Mouse (Mus musculus): ENCODE results near the gene Serpinb5. TPM values are rescaled to one million over a fixed set of nuclear protein-coding genes. Genes with fewer than 3 reads are reported as not detected.
"Not testable (repeated sequence)": the region's sequence is repeated elsewhere in the genome, so short reads cannot be mapped to it uniquely, and the experiment has no call there.

Gene Serpinb5
- polyA plus RNA-seq, 1 experiment from 2014 or later: 41.3 TPM

DNA sequence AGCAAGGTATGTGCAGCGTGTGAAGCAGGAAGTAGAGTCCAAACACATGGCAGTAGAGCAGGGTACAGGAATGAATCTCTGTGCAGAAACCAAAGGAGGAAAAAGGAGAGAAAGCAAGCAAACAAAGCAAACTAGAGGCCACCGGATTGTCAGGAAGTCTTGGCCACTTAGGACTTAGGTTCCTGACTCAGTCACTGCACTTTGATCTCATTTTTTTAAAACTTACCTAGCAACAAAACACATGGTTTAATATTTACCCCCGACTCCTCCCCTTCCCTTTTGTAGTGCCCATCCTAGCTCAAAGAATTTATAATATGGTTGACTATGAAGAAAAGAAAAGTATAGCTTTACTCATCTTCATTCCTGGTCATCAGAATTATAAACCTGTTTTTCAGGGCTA, 15.2 kb downstream of the Serpinb5 start:
- Histone ChIP-seq H3K4me3 (replicated peaks) (no peak overlapping the region), H3K9me3 (no peaks in the 10 kb centered on the region), H3K9ac (no peak overlapping the region), H3K4me2 (no peak overlapping the region), H3K36me3 (no peaks in the 10 kb centered on the region), H3K27me3 (replicated peaks) (no peaks in the 10 kb centered on the region), H3K27ac (no peak overlapping the region), H3K4me1 (no peaks in the 10 kb centered on the region)
- 70% methylated on average over 3 of the region's 3 CpGs for WGBS
- no peak for ATAC-seq (ENCODE audit: insufficient read depth, low FRiP score, low read depth)

DNA sequence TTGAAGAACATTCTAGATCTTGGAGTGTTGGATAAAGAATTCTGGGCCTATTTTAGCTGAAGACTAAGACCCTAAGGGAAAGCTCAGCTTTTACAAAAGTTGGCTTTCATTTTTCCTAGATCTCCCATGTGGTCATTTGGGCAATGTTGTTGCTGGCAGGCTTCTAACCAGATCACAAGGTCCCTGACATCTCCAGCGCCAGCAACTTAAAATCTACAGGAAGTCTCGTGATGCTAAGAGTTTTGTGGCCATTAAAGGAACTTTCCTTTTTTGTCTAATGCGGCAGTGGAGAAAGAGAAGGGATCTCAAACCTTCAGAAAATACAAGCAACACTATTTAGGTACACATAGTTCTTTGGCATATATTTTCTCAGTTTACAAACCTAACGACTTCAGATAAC, 21.8 kb downstream of the Serpinb5 start:
- WGBS: 68% methylated on average over 4 of the region's 4 CpGs
- H3K4me3 ChIP-seq (replicated peaks): no peak overlapping the region
- ATAC-seq (ENCODE audit: insufficient read depth, low FRiP score, low read depth): no peak
- no peak overlapping the region for H3K4me2 ChIP-seq
- H3K27me3 ChIP-seq (replicated peaks): no peaks in the 10 kb centered on the region
- no peaks in the 10 kb centered on the region for H3K9me3 ChIP-seq
- no peaks in the 10 kb centered on the region for H3K36me3 ChIP-seq
- H3K27ac ChIP-seq: no peak overlapping the region
- H3K4me1 ChIP-seq: no peaks in the 10 kb centered on the region
- H3K9ac ChIP-seq: no peak overlapping the region

DNA sequence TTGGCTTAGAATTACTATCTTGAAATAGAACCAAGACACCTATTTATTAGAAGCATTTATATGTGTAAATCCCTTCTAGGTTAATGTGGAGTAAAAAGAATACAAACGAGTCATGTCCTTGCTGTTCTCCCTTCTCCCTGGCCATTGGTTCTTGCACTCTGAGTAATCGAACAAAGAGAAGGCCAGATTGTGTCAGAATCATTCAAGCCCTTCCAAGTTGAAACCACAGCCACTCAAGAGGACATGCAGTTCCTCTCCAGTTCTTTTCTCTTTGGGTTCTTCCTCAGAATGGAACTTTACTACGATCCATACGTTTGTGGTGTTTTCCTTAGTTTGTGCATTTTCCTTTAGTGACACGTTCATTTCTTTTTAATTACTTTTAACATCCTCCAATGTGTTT, 22.4 kb downstream of the Serpinb5 start:
- Histone ChIP-seq H3K27ac (no peak overlapping the region), H3K4me1 (no peaks in the 10 kb centered on the region), H3K4me2 (no peak overlapping the region), H3K4me3 (replicated peaks) (no peak overlapping the region), H3K36me3 (no peaks in the 10 kb centered on the region), H3K9me3 (no peaks in the 10 kb centered on the region), H3K9ac (no peak overlapping the region), H3K27me3 (replicated peaks) (no peaks in the 10 kb centered on the region)
- WGBS: 65% methylated on average over 5 of the region's 5 CpGs
- no peak for ATAC-seq (ENCODE audit: insufficient read depth, low FRiP score, low read depth)

DNA sequence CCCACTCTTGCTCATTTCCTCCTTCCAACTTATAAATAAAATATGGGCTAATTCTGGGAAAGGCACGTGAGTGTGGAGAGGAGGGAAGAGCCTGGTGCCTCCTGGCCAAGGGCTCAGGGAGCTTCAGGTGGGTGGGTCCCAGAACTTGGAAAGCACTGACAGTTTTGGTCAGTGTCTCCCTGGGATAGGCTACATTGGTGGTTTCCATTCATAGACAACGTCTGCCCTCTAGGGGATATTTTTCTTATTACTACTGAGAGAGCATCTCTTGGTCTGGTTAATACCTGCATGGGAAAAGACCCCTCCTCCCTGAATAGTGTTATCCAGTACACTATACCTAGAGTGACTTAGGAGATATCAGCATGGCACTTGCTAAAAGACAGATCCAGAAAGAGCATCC, 22.8 kb downstream of the Serpinb5 start:
- no peaks in the 10 kb centered on the region for H3K9me3 ChIP-seq
- no peak overlapping the region for H3K4me2 ChIP-seq
- no peaks in the 10 kb centered on the region for H3K36me3 ChIP-seq
- no peak overlapping the region for H3K9ac ChIP-seq
- no peaks in the 10 kb centered on the region for H3K27me3 ChIP-seq (replicated peaks)
- H3K27ac ChIP-seq: no peak overlapping the region
- WGBS: 3% methylated on average over 2 of the region's 2 CpGs
- H3K4me3 ChIP-seq (replicated peaks): no peak overlapping the region
- H3K4me1 ChIP-seq: no peaks in the 10 kb centered on the region
- ATAC-seq (ENCODE audit: insufficient read depth, low FRiP score, low read depth): 0 out of 2 replicates have a peak, but pooled peaks have one; percentile 7

DNA sequence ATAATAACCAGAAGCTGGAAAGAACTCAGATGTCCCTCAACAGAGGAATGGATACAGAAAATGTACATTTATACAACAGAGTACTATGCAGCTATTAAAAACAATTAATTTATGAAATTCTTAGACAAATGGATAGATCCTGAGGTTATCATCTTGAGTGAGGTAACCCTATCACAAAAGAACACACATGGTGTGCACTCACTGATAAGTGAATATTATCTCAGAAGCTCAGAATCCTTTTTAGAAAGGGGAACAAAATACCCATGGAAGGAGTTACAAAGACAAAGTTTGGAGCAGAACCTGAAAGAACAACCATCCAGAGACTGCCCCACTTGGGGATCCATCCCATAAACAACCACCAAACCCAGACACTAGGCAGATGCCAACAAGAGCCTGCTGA, 34.2 kb downstream of the Serpinb5 start:
- H3K27ac ChIP-seq; H3K4me2 ChIP-seq; H3K4me3 ChIP-seq (replicated peaks); H3K36me3 ChIP-seq; ATAC-seq (ENCODE audit: insufficient read depth, low FRiP score, low read depth); H3K27me3 ChIP-seq (replicated peaks); H3K4me1 ChIP-seq; H3K9ac ChIP-seq; H3K9me3 ChIP-seq: not testable (repeated sequence)

DNA sequence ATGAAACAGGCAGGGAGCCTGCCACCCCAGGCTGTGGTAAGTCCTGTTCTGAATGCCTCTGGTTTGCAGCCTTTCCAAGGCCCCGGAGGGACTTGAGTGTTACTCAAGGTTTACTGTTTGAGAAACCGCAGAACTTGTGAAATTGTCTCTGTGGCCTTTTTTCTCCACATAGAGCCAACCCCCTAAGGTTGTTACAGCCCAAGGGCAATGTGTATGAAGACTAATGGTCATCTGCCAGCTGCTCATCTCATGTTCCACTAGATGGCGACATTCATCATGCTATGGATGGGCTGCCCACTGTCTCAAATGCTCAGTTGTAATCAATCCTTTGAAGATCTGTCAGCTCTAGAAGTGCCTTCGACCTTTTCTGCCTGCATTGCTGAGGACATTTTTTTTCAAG, 40.4 kb downstream of the Serpinb5 start:
- H3K9ac ChIP-seq: no peak overlapping the region
- no peak overlapping the region for H3K4me3 ChIP-seq (replicated peaks)
- H3K4me1 ChIP-seq: no peaks in the 10 kb centered on the region
- no peaks in the 10 kb centered on the region for H3K9me3 ChIP-seq
- no peak for ATAC-seq (ENCODE audit: insufficient read depth, low FRiP score, low read depth)
- 26% methylated on average over 4 of the region's 4 CpGs for WGBS
- no peak overlapping the region for H3K27ac ChIP-seq
- no peak overlapping the region for H3K4me2 ChIP-seq
- no peaks in the 10 kb centered on the region for H3K36me3 ChIP-seq
- H3K27me3 ChIP-seq (replicated peaks): no peaks in the 10 kb centered on the region

DNA sequence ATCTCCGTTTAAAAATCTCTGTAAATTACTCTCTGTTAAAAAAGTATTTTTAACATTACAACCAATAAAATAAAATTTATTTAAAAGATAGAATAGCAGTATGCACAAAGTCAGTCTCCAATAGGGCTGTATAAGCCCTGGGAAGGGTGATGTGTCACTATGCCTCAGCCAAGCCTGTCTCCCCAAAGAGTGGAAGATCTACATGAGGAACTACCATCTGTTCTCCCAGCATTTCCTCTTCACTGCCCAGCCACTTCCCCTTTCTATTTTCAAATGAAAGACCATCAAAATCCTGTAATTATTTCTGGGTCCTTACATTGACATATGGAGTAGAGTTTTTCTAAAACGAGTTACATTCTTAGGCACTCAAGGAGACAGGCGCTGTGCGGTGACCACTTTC, 71.0 kb downstream of the Serpinb5 start:
- H3K27ac ChIP-seq: no peak overlapping the region
- H3K27me3 ChIP-seq (replicated peaks): no peaks in the 10 kb centered on the region
- no peaks in the 10 kb centered on the region for H3K36me3 ChIP-seq
- no peaks in the 10 kb centered on the region for H3K9me3 ChIP-seq
- no peak for ATAC-seq (ENCODE audit: insufficient read depth, low FRiP score, low read depth)
- no peak overlapping the region for H3K4me3 ChIP-seq (replicated peaks)
- no peak overlapping the region for H3K9ac ChIP-seq
- WGBS: 70% methylated on average over 4 of the region's 4 CpGs
- no peaks in the 10 kb centered on the region for H3K4me1 ChIP-seq
- H3K4me2 ChIP-seq: no peak overlapping the region

Other genes with a start within 250 kb of the Serpinb5 start
- gene Bcl2, start 146.9 kb upstream of the Serpinb5 start, polyA plus RNA-seq (2015; fragmentation: Nextera tagmentation; extraction: Ambion mirVana): 17.0 and 17.8 TPM in 2 replicates
- gene Kdsr, start 101.4 kb upstream of the Serpinb5 start, polyA plus RNA-seq (2015; fragmentation: Nextera tagmentation; extraction: Ambion mirVana): 14.8 and 16.8 TPM in 2 replicates
- gene Vps4b, start 64.4 kb upstream of the Serpinb5 start, polyA plus RNA-seq (2015; fragmentation: Nextera tagmentation; extraction: Ambion mirVana): 63.7 and 73.4 TPM in 2 replicates
- gene Serpinb12, start 73.3 kb downstream of the Serpinb5 start, polyA plus RNA-seq (2015; fragmentation: Nextera tagmentation; extraction: Ambion mirVana): 1.7 and 4.5 TPM in 2 replicates
- not detected in 2 replicates for gene Serpinb13, start 119.8 kb downstream of the Serpinb5 start, polyA plus RNA-seq (2015; fragmentation: Nextera tagmentation; extraction: Ambion mirVana)
- 1.6 and 6.4 TPM in 2 replicates for gene Serpinb3a, start 191.1 kb downstream of the Serpinb5 start, polyA plus RNA-seq (2015; fragmentation: Nextera tagmentation; extraction: Ambion mirVana)
- gene Serpinb3d, start 222.3 kb downstream of the Serpinb5 start, polyA plus RNA-seq (2015; fragmentation: Nextera tagmentation; extraction: Ambion mirVana): not detected in 2 replicates

Data from stomach, embryonic 15.5 days (tissue).